Mouse (Mus musculus) gastrocnemius, adult 8-10 months (tissue): ENCODE measurements around the gene Gm12166. TPM values are rescaled to one million over a fixed set of nuclear protein-coding genes. Genes with fewer than 3 reads are reported as not detected.

Source experiments
- DNase-seq, 2 experiments: peaks; one replicate each; pipeline ENCODE4 v3.0.0; 2022; ENCODE audit warnings: low spot score in 2 of 2
- total RNA-seq, 4 experiments: library from RNA; stranded (reverse); gene quantifications; 2 replicates each; pipeline ENCODE4 v1.2.4; 2022

Gm12166 gene
- total RNA-seq, 4 experiments from 2014 or later: 0.86 to 1.9 (median 1.2) TPM; not detected in 1

DNA sequence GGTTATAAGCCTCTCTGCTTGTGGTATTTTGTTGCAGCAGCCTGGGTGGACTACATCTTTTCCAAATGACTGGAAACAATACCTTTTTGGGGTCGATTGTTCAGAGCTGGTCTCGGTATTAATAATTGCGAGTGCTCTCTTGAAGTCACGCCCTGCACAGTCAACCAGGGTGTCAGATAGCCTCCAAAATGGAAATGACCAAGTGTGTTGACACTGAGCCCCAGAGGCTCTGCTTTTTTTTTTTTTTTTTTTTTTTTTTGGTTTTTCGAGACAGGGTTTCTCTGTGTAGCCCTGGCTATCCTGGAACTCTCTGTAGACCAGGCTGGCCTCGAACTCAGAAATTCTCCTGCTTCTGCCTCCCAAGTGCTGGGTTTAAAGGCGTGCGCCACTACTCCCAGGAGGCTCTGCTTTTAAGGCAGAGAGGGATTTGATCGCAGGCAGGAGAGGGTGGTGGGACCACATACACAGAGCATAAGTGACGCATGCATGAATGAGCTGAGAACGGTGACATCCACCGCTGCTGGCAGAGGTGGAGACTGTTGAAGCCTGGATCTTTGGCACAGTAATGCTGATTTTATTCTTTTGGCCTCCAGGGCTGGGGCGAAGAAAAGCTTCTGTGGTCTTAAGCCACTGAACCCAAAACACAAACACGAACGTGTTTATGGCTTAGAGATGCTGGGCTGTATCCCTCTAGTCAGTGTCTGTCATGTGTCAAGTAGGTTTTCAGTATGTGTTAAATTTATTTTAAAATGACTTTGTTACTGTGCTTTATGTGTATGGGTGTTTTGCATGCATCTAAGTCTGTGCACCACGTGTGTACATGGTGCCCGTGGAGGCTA lies 21.9 kb upstream of the Gm12166 start:
- no peak for DNase-seq

- no peak for DNase-seq
These were observed 21.1 kb upstream of the Gm12166 start for GRCm38 (mm10) chr11:46073061-46073849.

DNA sequence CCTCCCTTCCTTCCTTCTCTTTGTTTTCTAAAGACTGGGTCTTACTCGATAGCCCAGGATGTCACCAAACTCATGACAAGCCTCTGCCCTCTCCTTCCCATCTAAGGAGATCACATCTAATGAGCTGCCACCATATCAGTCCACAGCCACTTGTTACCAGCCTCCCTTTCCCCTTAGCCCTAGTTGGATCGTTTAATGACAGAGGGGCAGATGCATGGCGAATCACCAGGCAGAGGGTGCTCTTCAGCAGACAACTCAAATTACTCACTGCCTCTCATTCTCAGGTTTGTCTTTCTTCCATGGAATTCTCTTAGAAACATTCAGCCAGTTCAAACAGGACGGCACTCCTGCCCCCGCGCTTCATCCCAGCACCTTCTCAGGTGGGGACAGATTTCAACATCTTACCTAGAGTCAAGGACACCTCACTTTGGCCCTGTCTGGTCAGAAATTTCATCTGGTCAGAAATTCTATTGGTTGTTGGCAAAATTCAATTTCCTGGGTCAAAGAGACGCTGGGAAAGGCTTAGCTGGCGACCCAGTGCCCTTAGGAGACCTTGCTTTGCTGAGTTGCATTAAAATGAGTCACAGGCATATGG lies 20.4 kb upstream of the Gm12166 start:
- DNase-seq: no peak

- DNase-seq: no peak
These were observed 18.7 kb upstream of the Gm12166 start for GRCm38 (mm10) chr11:46070789-46071188.

DNA sequence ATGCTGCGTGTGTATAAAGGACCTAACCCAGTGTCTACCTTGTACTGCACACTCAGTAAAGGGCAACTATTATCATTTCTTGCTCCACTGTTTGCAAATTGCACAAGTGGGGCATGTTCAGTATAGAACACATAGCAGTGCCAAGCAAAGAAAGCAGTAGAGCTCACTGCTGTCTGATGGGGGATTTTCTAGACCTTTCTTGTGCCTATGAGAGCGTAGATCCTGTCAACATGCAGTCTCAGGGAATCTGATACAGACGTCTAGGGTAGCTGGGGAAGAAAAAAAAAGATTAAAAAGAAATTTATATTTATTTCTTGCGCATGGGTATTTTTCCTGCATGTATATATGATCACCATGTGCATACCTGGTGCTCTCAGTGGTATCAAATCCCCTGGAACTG lies 18.0 kb upstream of the Gm12166 start:
- DNase-seq: no peak

GRCm38 (mm10) chr11:46069408-46070003 lies 17.4 kb upstream of the Gm12166 start:
- DNase-seq: no peak

- peak; percentile 32 to 53 for DNase-seq
These were observed 16.8 kb upstream of the Gm12166 start for GRCm38 (mm10) chr11:46068756-46069407.

GRCm38 (mm10) chr11:46067371-46068060 lies 15.4 kb upstream of the Gm12166 start:
- no peak for DNase-seq

- DNase-seq: no peak
These were observed 13.3 kb upstream of the Gm12166 start for GRCm38 (mm10) chr11:46065201-46066011.

DNA sequence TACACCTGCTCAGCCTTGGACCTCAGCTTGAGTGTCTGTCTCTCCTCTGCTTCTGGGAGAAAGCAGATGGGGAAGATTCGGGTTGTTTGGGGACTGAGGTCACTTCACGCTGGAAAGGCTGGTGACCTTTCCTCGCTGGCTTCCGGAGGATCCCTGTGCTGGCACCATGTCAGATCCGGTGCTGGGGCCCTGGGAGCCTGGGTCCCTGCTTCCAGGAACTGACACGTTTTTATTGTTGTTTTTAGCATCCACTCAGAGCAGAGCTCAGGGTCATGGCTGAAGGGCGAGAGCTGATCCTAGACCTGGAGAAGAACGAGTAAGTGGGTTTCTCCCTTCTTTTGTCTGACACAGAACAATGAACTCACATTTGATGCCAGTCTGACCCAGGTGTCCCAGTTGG lies 12.6 kb upstream of the Gm12166 start:
- DNase-seq: no peak

DNA sequence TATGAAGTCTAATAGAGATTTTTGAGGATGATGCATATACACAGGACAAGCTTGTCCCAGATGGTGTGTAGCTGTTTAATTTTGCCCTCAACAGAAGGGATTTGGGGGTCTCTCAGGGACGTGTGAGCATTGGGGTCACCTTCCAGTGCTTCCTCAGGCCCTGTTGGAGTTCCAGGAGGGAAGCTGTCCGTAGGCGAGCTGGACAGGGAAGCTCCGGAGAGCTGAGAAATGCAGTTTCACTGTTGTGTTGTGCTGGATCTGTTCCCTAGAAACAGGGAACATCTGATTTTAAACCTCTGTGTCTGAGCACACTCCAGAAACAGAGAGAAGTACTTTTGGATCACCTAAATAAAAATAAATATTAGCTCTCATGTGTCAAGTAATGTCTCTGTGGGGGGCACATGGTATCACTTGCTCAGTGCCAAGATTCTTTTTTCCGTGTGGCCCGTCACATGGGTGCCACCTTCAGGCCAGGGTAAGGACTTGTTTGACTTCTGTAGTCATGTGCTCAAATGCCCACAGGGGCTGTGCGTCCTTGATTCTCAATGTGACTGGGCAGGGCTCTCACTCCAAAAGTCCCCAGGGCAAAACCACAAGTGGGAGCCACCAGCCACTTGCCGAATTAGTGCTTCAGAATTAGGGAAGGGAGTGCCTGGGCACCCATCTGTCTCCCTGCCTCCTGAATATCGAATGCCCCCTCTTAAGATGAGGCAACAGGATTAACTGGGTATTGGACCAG lies 11.0 kb upstream of the Gm12166 start:
- DNase-seq: no peak

DNA sequence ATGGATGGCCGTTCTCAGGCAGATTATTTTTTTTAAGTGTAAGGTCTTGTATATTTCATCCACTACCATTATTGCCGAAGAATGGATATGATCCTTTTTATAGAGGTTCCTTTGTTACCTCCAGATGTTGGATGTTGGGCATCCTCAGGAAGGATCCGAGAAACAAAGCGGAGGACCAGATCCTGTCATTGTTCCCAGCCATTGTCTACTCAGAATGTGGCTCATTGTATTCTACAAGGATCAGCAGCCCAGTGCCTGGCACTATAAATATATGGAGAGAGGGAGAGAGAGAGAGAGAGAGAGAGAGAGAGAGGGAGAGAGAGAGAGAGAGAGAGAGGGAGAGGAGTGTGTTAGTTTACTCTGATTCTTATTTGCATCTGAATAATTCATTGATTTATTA lies 10.4 kb upstream of the Gm12166 start:
- no peak for DNase-seq

GRCm38 (mm10) chr11:46061776-46062445 lies 9.8 kb upstream of the Gm12166 start:
- no peak for DNase-seq

- DNase-seq: no peak
These were observed 8.5 kb upstream of the Gm12166 start for GRCm38 (mm10) chr11:46060651-46061020.

DNA sequence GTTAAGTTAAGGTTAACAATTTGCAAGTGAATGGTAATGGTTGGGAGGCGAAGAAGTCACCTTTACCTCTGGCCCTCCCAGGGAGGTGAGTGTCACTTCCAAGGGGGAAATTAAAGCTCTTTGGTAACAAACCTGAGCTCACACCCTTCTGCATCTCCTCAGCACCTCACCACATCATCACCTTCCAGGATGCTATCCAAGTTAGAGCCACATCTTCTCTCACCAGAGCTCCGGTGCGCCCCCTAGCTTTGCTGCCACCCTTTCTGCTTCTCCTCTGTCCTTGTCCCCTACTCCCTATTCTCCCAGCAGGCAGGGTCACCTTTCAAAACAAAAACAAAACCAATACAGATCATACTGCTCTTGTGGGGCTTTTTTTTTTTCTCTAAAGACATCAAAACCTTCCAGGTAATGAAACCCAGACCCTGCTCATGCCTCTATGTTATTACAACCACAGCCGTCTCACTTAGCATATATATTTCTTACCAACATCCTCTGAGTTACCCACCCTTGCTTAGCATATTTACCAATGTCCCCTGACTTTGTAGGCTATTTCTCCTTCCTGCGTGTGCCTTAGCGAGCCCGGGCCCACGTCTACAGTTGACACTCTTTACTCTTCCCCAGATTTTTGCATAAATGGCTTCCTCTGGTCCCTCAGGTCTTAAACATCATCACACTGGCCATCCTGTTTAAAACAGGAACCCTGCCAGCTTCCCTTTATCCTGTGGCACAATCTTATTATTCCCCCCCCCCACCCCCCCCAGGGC lies 7.9 kb upstream of the Gm12166 start:
- no peak for DNase-seq

- no peak for DNase-seq
These were observed 6.8 kb upstream of the Gm12166 start for GRCm38 (mm10) chr11:46058916-46059315.

GRCm38 (mm10) chr11:46058011-46058410 lies 5.9 kb upstream of the Gm12166 start:
- no peak for DNase-seq
